Mouse (Mus musculus) lung, postnatal 0 days (tissue): ENCODE results near the gene Krtap2-4.

Source experiments
- CTCF ChIP-seq: IDR thresholded peaks from 2 replicates; pipeline ENCODE4 v1.5.1; 2016; ENCODE audit warnings: antibody characterized with exemption, mild to moderate bottlenecking
- EP300 ChIP-seq: IDR thresholded peaks from 2 replicates; pipeline ENCODE4 v1.6.1; 2016; ENCODE audit warnings: antibody characterized with exemption, mild to moderate bottlenecking, control low read depth

GRCm38 (mm10) chr11:99614796-99615363 lies at the start of gene Krtap2-4:
- no peak for TF ChIP-seq EP300
- TF ChIP-seq CTCF, result no peak
